Mouse (Mus musculus) T-cell, adult 2 months (primary cell): ENCODE results near the gene Kbtbd13.
A peak's percentile ranks its signal among the peaks of the same experiment; 100 is the strongest.

Experiments used
- DNase-seq: peaks from one replicate; pipeline ENCODE4 v3.0.0; 2022; ENCODE audit warnings: low spot score

The Kbtbd13 gene

GRCm38 (mm10) chr9:65391613-65391964 is at the start of gene Kbtbd13:
Kbtbd13 (minus strand) TSS chr9:65391652.
- no peak for DNase-seq

- peak; percentile 97 for DNase-seq
Observed at GRCm38 (mm10) chr9:65435671-65436301, 44.3 kb upstream of the Kbtbd13 start, which contains the start of gene Mtfmt. Mtfmt (plus strand) TSS chr9:65435782.

DNA sequence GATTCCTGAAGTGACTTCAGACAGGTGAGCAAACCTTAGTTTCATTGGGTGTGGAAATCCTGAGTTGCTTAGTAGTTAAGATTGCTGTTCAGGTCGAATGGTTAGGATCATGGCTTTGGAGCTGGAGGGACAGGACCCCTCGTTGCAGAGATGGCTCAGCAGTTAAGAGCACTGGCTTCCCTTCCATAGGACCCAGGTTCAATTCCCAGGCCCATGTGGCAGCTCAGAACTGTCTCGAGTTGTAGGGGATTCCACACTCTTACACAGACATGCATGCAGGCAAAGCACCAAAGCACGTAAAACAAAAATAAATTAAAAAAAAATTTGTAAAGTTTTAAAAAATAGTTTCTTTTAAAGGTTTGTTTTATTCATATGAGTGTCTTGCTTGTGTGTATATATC is 43.8 kb upstream of the Kbtbd13 start:
- DNase-seq, result no peak

DNA sequence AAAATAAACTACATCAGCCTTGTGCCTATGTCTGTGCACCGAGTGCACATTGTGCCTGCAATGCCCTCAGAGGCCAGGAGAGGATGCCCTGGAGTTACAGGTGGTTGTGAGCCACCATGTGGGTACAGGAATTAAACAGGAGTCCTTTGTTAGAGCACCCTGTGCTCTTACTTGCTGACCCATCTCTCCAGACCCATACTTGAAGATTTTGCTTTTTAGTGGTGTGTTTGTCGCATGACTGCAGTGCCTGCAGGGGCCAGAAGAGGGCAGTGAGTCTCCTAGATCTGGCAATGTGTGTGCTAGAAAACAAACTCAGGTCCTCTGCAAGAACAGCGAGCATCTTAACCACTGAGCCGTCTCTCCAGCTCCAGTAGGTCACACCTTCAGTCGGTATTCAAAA is 42.7 kb upstream of the Kbtbd13 start:
- DNase-seq, result peak; percentile 50

DNA sequence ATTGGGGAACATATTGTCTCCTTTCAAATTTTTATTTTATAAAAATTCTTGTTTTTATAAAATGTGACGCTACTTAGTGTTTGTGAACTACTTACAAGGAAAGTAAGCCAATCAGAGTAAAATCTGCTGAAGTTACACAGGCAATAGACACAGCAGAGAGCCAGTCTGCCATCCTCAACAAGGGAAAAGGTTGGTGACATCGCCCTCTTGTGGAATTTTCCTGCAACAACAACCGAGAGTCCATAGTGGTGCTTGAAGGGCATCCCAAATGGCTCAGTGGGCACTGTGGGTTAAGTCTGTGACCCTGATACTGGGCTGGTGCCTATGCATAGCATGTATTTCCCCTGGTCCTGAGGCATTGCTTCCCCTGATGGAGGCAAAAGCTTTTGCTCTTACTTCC is 40.8 kb upstream of the Kbtbd13 start:
- peak; percentile 67 for DNase-seq

DNA sequence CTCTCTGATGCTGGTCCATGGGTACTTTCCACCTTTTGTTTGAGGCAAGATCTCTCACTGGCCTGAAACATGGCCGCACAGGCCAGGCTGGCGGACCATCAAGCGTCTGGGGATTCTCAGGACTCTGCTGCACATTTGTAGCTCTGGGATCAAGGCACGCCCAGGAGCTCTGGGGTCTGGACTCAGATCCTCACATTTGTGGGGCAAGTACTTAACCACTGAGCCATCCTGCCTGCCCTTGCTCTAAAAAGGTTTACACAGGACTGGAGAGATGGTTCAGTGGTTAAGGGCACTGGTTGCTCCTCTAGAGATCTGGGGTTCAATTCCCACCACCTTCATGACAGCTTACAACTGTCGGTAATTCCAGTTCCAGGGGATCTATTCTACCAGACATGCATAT is 39.5 kb upstream of the Kbtbd13 start:
- no peak for DNase-seq

GRCm38 (mm10) chr9:65430401-65430800 is 38.9 kb upstream of the Kbtbd13 start:
- no peak for DNase-seq

DNA sequence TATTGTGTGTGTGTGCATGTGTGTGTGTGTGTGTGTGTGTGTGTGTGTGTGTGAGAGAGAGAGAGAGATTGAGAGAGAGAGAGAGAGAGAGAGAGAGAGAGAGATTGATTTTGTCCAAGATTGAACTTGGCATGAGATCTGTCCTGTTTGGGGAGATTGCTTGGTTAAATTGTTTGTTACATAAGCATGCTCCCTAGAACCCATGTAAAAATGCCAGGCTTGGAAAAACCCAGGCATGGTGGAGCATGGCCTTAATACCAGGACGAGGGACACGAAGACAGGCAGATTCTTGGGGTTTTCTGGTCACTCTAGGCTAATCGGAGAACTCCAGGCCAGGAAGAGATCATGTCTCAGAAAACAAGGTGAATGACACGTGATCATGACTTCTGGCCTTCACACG is 36.6 kb upstream of the Kbtbd13 start:
- DNase-seq, result no peak

DNA sequence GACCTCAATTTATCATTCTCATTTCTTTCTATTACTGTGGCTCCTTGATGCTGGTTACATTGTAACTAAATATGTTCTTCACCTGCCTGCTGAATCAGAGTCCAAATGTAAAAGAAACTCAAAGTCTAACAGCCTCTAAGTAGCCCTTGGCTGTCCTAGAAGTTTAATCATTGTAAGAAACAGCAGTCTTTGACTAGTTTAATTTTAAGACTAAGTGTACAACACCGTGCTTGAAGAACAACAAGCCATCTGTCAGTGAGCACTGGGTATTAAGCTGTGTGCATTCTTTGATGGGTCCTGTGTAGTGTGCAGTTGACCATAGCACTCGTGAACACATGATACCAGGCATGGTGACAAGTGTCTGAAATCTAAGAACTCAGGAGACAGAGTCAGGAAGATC is 36.1 kb upstream of the Kbtbd13 start:
- no peak for DNase-seq

DNA sequence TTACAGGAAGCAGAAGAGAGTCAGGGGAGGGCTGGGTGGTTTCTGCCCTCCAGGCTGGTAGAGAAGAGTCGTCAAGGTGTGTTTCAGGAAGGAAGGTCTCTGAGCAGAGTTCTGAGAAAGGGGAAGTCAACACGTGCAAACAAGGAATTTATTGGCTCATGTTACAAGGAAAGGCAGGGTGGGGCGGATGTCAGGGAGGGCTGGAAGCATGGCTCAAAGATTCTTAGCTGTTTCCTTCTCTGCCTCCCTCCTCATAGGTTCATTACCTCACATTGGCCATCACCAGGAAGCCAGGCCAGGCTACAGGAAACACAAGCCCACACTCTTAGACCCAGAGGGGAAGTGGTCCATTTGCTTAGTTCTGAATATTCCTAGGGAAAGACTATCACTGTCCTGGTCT is 32.9 kb upstream of the Kbtbd13 start:
- DNase-seq, result no peak

DNA sequence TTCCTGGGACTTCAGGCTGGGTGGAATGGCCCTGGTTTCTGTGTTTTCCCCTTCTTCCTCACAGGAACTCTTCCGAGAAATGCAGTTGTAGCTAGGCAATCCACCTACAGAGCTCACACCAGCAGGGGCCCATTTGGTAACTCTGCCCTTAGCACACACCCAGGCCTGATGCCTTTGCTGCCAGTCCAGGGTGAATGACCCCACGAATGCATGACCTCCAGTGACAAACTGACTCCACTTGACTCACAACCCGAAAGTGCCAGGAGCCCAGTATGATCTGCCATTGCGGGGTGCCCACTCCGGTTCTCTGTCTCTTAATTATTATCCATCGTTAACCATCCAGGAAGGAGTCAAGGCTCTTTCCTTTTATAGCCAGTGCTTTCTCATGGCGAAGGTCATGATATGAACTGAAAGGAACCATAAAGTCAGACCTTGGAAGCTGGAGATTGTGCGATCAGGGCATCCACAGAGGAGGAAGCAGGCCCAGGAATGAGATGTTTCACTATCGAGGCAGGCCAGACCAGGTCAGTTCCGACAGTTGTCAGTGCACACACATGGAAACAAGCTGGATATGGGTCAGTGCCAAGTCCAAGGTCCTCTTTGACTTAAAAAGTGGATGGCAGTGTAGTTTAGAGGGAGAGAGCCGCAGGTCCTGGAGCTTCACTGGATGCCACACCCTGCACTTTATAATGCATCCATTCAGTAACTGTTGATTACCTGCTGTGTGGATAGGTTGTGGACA is 31.5 kb upstream of the Kbtbd13 start, which contains the start of gene Slc51b:
Gene Slc51b, minus strand, starts transcription at position 196 of the 742 bp plus-strand sequence.
- DNase-seq, result no peak

GRCm38 (mm10) chr9:65419633-65420032 is 28.2 kb upstream of the Kbtbd13 start:
- no peak for DNase-seq

- DNase-seq, result no peak
Observed at GRCm38 (mm10) chr9:65417738-65418137, 26.3 kb upstream of the Kbtbd13 start.

- DNase-seq, result no peak
Observed at GRCm38 (mm10) chr9:65411326-65411725, 19.9 kb upstream of the Kbtbd13 start.

DNA sequence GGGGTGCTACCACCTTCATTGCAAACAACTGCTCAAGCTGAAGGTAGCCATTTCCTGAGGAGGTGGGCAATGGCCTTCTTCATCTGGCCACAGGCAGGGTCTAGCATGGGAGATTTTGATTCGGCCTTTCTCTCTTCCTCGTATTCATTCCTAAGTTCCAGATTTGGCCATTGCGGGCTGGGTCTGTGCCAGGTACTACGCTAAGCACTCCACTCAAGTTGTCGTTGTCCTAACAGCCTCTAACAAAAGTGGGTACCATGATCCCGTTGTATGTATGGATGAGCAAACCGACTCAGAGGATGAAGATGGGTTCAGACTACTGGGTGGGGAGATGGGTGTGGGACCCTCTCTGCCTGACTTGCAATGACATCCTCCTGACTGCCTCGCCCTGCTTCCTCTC is 18.9 kb upstream of the Kbtbd13 start:
- DNase-seq, result no peak

- DNase-seq, result no peak
Observed at GRCm38 (mm10) chr9:65408871-65409295, 17.4 kb upstream of the Kbtbd13 start.

GRCm38 (mm10) chr9:65407861-65408260 is 16.4 kb upstream of the Kbtbd13 start:
- DNase-seq, result no peak

DNA sequence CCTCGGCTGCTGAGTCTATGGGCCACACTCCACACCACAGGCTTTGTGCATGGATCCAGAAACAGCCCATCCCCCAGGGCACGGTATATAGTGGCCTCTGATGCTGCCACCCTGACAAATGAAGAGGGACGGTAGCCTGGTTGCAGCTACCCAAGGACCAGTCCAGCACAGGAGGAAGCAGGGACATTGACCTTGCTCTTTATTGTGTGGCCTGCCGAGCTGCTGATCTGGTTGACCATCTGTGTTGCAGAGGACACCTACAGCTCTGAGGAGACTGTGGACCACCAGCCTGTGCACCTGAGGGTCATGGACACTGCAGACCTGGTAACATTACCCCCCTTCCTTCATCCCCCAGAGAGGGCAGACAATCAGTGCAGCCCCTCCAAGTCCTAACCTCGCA is 15.9 kb upstream of the Kbtbd13 start:
- no peak for DNase-seq

GRCm38 (mm10) chr9:65405184-65405449 is 13.7 kb upstream of the Kbtbd13 start:
- DNase-seq, result no peak

GRCm38 (mm10) chr9:65404331-65405183 is 13.1 kb upstream of the Kbtbd13 start:
- no peak for DNase-seq

DNA sequence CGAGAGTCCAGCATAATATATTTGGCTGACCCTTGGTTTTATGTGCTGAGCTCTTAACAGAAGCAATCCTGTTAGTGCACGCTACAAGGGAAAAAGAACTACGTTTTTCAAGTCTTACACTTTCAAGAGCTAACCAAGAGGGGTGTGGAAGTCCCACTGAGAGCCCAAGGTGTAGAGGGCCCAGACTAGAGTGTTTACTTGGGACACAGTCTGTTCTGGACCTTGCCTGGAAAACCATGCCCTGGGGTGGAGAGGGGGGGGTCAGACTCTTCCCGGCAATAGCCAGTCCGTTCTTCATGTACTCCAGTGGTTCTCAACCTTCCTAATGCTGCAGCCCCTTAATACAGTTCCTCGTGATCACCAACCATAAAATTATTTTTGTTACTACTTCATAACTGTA is 8.5 kb upstream of the Kbtbd13 start:
- no peak for DNase-seq

DNA sequence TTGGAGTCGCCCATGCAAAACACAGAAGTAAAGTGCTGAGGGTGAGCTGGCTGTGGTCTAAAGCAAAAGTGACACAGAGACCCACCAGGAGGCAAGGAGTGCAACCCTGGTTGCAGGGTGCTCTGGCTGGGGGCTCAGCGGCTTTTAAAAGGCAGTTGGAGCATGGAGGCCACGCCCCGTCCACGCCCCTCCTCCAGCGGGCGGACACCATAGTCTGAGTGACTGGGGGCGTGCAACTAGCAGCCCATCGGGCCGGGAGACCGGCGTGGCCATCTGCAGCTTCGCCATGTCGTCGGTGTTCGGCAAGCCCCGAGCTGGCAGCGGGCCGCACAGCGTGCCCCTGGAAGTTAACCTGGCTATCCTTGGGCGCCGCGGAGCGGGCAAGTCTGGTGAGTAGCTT is 6.8 kb upstream of the Kbtbd13 start, which contains the start of gene Rasl12:
Gene Rasl12, plus strand, starts transcription at position 228 of the 400 bp plus-strand sequence.
- DNase-seq, result peak; percentile 27

DNA sequence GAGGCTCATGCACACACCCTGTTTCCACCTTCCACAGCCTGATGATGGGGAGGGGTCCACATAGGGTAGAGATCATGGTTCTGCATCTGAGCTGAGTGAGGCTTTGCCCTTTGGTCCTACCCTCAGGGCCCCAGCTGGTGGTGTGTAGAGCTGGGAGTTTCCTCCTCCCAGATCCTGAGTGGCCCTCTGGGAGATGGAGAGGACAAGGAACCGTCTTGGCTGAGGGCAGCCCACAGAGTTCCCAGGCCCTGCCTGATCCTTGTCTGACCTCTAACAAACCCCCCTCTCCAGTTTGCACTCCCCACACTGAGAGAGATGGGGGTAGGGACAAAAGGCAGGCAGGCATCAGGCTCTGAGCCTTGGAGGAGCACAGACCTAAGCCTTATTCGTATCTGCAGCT is 2.9 kb upstream of the Kbtbd13 start:
- DNase-seq, result no peak
